Mouse (Mus musculus) spleen, embryonic (tissue): ENCODE results near the gene Dse.

Experiments used
- CTCF ChIA-PET: fragments of 350-600 bp; sonication (Branson Sonifier 250); formaldehyde crosslinking; loops from one replicate; lab custom pipeline; 2022; lab: Charles Lee

Dse gene

GRCm38 (mm10) chr10:34139768-34140167, 67.7 kb downstream of the Dse start:
- CTCF ChIA-PET, result no interaction called here

GRCm38 (mm10) chr10:34138027-34138426, 69.5 kb downstream of the Dse start:
- CTCF ChIA-PET, result no interaction called here

- CTCF ChIA-PET, result no interaction called here
Observed at GRCm38 (mm10) chr10:34136432-34136831, 71.1 kb downstream of the Dse start.

GRCm38 (mm10) chr10:34131356-34131755, 76.2 kb downstream of the Dse start:
- CTCF ChIA-PET, result no interaction called here

GRCm38 (mm10) chr10:34128391-34128790, 79.1 kb downstream of the Dse start:
- CTCF ChIA-PET, result no interaction called here

GRCm38 (mm10) chr10:34127392-34128378, 79.8 kb downstream of the Dse start, which contains the start of gene Calhm6:
Gene Calhm6, minus strand, starts transcription at chr10:34127984.
- CTCF ChIA-PET, result no interaction called here

- CTCF ChIA-PET, result no interaction called here
Observed at GRCm38 (mm10) chr10:34118421-34118820, 89.1 kb downstream of the Dse start.

- CTCF ChIA-PET, result no interaction called here
Observed at GRCm38 (mm10) chr10:34117770-34118169, 89.7 kb downstream of the Dse start.

GRCm38 (mm10) chr10:34117131-34117530, 90.4 kb downstream of the Dse start:
- CTCF ChIA-PET, result no interaction called here

- CTCF ChIA-PET, result no interaction called here
Observed at GRCm38 (mm10) chr10:34111964-34112738, 95.4 kb downstream of the Dse start.

- CTCF ChIA-PET, result interaction anchor here (0.7 kb wide), 1 partner anchor 263 kb away, joined by 6 read pairs; no protein-coding TSS in a partner anchor
Observed at GRCm38 (mm10) chr10:34110863-34111465, 96.6 kb downstream of the Dse start.
